Mouse (Mus musculus): ENCODE results near the gene Zfp652. TPM values are rescaled to one million over a fixed set of nuclear protein-coding genes. Genes with fewer than 3 reads are reported as not detected.

Zfp652 gene
- total and polyA plus RNA-seq, 3 experiments: 57.0 to 261 (median 180) TPM

- DNase-seq (ENCODE audit: low spot score): no peak
- no peak for TF ChIP-seq GATA1 (IDR thresholded peaks at IDR 0.05; ENCODE audit: borderline replicate concordance, low read length)
- no peak for TF ChIP-seq CTCF (IDR thresholded peaks at IDR 0.05; ENCODE audit: low read depth, low read length)
- TF ChIP-seq POLR2AphosphoS5 (IDR thresholded peaks at IDR 0.05; ENCODE audit: insufficient replicate concordance, low read depth, low read length): no peak
- TF ChIP-seq TAL1 (conservative IDR thresholded peaks at IDR 0.05; ENCODE audit: low read depth, low read length): no peak
- TF ChIP-seq GATA2 (IDR thresholded peaks at IDR 0.05; ENCODE audit: borderline replicate concordance, low read depth, low read length): no peak
- Histone ChIP-seq H3K9me3 (replicated peaks) (no peaks in the 10 kb centered on the region), H3K4me1 (ENCODE audit: insufficient read depth, low read depth, low read length) (peaks cover 21% of the 10 kb centered on the region), H3K4me3 (ENCODE audit: low read depth, low read length) (no peak overlapping the region), H3K36me3 (replicated peaks) (no peaks in the 10 kb centered on the region), H3K27me3 (ENCODE audit: insufficient read depth, low read length) (no peaks in the 10 kb centered on the region; the same call in 1 of the 2 replicates)
- no peak for ATAC-seq (ENCODE audit: extremely low read depth, insufficient number of reproducible peaks, low FRiP score, poor library complexity, severe bottlenecking)
Observed at GRCm38 (mm10) chr11:95819138-95819537, 106.7 kb downstream of the Zfp652 start.

DNA sequence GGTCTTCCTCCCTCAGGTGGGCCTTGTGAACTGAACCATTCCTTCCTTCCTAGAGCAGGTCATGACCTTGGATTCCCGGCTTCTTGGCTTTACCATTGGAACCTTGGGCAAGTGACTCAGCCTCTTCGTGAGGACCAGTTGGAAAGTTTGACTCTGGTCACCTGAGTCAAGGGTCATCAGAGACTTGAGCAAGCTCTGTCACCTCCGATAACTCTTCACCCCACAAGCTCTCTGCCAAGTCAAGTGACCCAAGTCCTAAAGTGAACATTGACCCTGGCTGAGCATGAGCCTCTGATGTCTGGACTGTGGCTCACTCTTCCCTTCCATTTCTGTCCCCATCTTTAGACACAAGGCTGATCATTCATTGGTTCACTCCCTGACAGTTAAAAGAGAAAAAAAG, 109.0 kb downstream of the Zfp652 start:
- Histone ChIP-seq H3K4me3 (ENCODE audit: low read depth, low read length) (no peak overlapping the region), H3K4me1 (ENCODE audit: insufficient read depth, low read depth, low read length) (peaks cover 40% of the 10 kb centered on the region), H3K9me3 (replicated peaks) (no peaks in the 10 kb centered on the region), H3K27me3 (ENCODE audit: insufficient read depth, low read length) (no peaks in the 10 kb centered on the region; the same call in 1 of the 2 replicates), H3K36me3 (replicated peaks) (no peaks in the 10 kb centered on the region)
- DNase-seq (ENCODE audit: low spot score) (no peak), ATAC-seq (ENCODE audit: extremely low read depth, insufficient number of reproducible peaks, low FRiP score, poor library complexity, severe bottlenecking) (no peak)
- no peak for TF ChIP-seq GATA1 (IDR thresholded peaks at IDR 0.05; ENCODE audit: borderline replicate concordance, low read length)
- no peak for TF ChIP-seq POLR2AphosphoS5 (IDR thresholded peaks at IDR 0.05; ENCODE audit: insufficient replicate concordance, low read depth, low read length)
- TF ChIP-seq GATA2 (IDR thresholded peaks at IDR 0.05; ENCODE audit: borderline replicate concordance, low read depth, low read length): no peak
- no peak for TF ChIP-seq CTCF (IDR thresholded peaks at IDR 0.05; ENCODE audit: low read depth, low read length)
- no peak for TF ChIP-seq TAL1 (conservative IDR thresholded peaks at IDR 0.05; ENCODE audit: low read depth, low read length)

- H3K4me3 ChIP-seq (ENCODE audit: low read depth, low read length): no peak overlapping the region
- H3K9me3 ChIP-seq (replicated peaks): no peaks in the 10 kb centered on the region
- H3K4me1 ChIP-seq (ENCODE audit: insufficient read depth, low read depth, low read length): peaks cover 49% of the 10 kb centered on the region
- TF ChIP-seq GATA2 (IDR thresholded peaks at IDR 0.05; ENCODE audit: borderline replicate concordance, low read depth, low read length) (no peak), TAL1 (conservative IDR thresholded peaks at IDR 0.05; ENCODE audit: low read depth, low read length) (no peak), GATA1 (IDR thresholded peaks at IDR 0.05; ENCODE audit: borderline replicate concordance, low read length) (no peak), CTCF (IDR thresholded peaks at IDR 0.05; ENCODE audit: low read depth, low read length) (no peak), POLR2AphosphoS5 (IDR thresholded peaks at IDR 0.05; ENCODE audit: insufficient replicate concordance, low read depth, low read length) (no peak)
- DNase-seq (ENCODE audit: low spot score) (no peak), ATAC-seq (ENCODE audit: extremely low read depth, insufficient number of reproducible peaks, low FRiP score, poor library complexity, severe bottlenecking) (no peak)
- H3K36me3 ChIP-seq (replicated peaks): no peaks in the 10 kb centered on the region
- H3K27me3 ChIP-seq (ENCODE audit: insufficient read depth, low read length): no peaks in the 10 kb centered on the region; the same call in 1 of the 2 replicates
Observed at GRCm38 (mm10) chr11:95822437-95822836, 110.0 kb downstream of the Zfp652 start.

- Histone ChIP-seq H3K4me1 (ENCODE audit: insufficient read depth, low read depth, low read length) (peaks cover 67% of the 10 kb centered on the region), H3K27me3 (ENCODE audit: insufficient read depth, low read length) (no peaks in the 10 kb centered on the region), H3K36me3 (replicated peaks) (peaks cover 15% of the 10 kb centered on the region), H3K4me3 (ENCODE audit: low read depth, low read length) (peak within 1 kb of the TSS; percentile 88), H3K9me3 (replicated peaks) (no peaks in the 10 kb centered on the region)
- ATAC-seq (ENCODE audit: extremely low read depth, insufficient number of reproducible peaks, low FRiP score, poor library complexity, severe bottlenecking): peak; percentile 76
- TF ChIP-seq TAL1 (conservative IDR thresholded peaks at IDR 0.05; ENCODE audit: low read depth, low read length) (no peak), GATA1 (IDR thresholded peaks at IDR 0.05; ENCODE audit: borderline replicate concordance, low read length) (no peak), POLR2AphosphoS5 (IDR thresholded peaks at IDR 0.05; ENCODE audit: insufficient replicate concordance, low read depth, low read length) (no peak), GATA2 (IDR thresholded peaks at IDR 0.05; ENCODE audit: borderline replicate concordance, low read depth, low read length) (no peak), CTCF (IDR thresholded peaks at IDR 0.05; ENCODE audit: low read depth, low read length) (no peak)
- peak; percentile 98 for DNase-seq (ENCODE audit: low spot score)
Observed at GRCm38 (mm10) chr11:95824071-95824876, 111.8 kb downstream of the Zfp652 start, which contains the start of gene Phospho1. Gene Phospho1 (plus strand): TSS chr11:95824499.

DNA sequence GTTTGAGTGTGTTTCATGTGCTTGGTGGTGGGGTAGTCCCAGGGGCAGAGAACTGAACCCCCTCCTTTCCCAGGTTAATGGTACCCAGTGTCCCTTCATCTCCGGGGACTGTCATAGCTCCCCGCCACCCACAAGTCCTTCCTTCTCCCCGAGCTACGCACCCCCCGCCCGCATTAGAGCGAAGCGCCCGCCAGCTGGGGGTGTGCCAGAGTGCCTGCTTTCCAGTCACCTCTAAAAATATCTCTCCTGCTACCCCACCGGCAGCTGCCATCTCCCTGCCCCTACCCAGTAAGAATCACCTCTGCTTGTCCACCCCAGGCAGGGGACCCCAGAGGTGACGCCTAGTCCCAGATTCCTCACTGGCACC, 112.4 kb downstream of the Zfp652 start:
- ATAC-seq (ENCODE audit: extremely low read depth, insufficient number of reproducible peaks, low FRiP score, poor library complexity, severe bottlenecking) (no peak), DNase-seq (ENCODE audit: low spot score) (peak; percentile 30)
- Histone ChIP-seq H3K4me1 (ENCODE audit: insufficient read depth, low read depth, low read length) (peaks cover 73% of the 10 kb centered on the region), H3K9me3 (replicated peaks) (no peaks in the 10 kb centered on the region), H3K27me3 (ENCODE audit: insufficient read depth, low read length) (no peaks in the 10 kb centered on the region), H3K4me3 (ENCODE audit: low read depth, low read length) (peak overlapping the region; percentile 88), H3K36me3 (replicated peaks) (peaks cover 21% of the 10 kb centered on the region)
- no peak for TF ChIP-seq TAL1 (conservative IDR thresholded peaks at IDR 0.05; ENCODE audit: low read depth, low read length)
- TF ChIP-seq POLR2AphosphoS5 (IDR thresholded peaks at IDR 0.05; ENCODE audit: insufficient replicate concordance, low read depth, low read length): no peak

DNA sequence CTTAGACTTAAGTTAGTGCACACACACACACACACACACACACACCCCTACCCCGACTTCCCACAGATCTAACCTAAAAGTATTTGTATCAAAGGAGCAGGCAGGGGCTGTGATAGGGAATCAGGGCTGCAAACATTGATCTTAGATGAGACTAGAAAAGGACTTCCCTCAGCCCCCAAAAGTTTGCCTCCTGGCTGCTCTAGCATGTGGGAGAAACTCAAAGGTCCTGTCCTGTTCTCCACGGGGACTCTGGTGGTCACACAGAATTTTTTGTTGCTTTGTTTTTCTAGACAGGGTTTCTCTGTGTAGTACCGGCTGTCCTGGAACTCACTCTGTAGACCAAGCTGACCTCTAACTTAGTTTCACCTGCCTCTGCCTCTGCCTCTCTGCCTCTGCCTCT, 113.2 kb downstream of the Zfp652 start:
- Histone ChIP-seq H3K4me3 (ENCODE audit: low read depth, low read length) (no peak overlapping the region; the same call in 1 of the 2 replicates), H3K4me1 (ENCODE audit: insufficient read depth, low read depth, low read length) (peaks cover 80% of the 10 kb centered on the region), H3K9me3 (replicated peaks) (peaks cover 5% of the 10 kb centered on the region), H3K36me3 (replicated peaks) (peaks cover 29% of the 10 kb centered on the region), H3K27me3 (ENCODE audit: insufficient read depth, low read length) (no peaks in the 10 kb centered on the region; the same call in 1 of the 2 replicates)
- ATAC-seq (ENCODE audit: extremely low read depth, insufficient number of reproducible peaks, low FRiP score, poor library complexity, severe bottlenecking): no peak
- DNase-seq (ENCODE audit: low spot score): no peak
- TF ChIP-seq POLR2AphosphoS5 (IDR thresholded peaks at IDR 0.05; ENCODE audit: insufficient replicate concordance, low read depth, low read length) (no peak), GATA1 (IDR thresholded peaks at IDR 0.05; ENCODE audit: borderline replicate concordance, low read length) (no peak), GATA2 (IDR thresholded peaks at IDR 0.05; ENCODE audit: borderline replicate concordance, low read depth, low read length) (no peak), CTCF (IDR thresholded peaks at IDR 0.05; ENCODE audit: low read depth, low read length) (no peak)

Measured in G1E (cell line).